Mouse (Mus musculus): Measurements from ENCODE around the gene Oasl1.

Oasl1 gene

GRCm38 (mm10) chr5:114969609-114970215 is 46.7 kb downstream of the Oasl1 start:
- no peak for DNase-seq

- DNase-seq, result no peak
These were observed 47.8 kb downstream of the Oasl1 start, which contains the start of gene Hnf1a for GRCm38 (mm10) chr5:114970824-114971227. Hnf1a (minus strand) TSS chr5:114971094.

- DNase-seq, result no peak
These were observed 49.2 kb downstream of the Oasl1 start for GRCm38 (mm10) chr5:114972201-114972600.

- no peak for DNase-seq
These were observed 50.1 kb downstream of the Oasl1 start for GRCm38 (mm10) chr5:114973131-114973530.

- no peak for DNase-seq
These were observed 53.9 kb downstream of the Oasl1 start for GRCm38 (mm10) chr5:114976935-114977334.

- no peak for DNase-seq
These were observed 55.4 kb downstream of the Oasl1 start for GRCm38 (mm10) chr5:114978473-114978872.

- peak in 1 of 2 experiments; percentile 46 for DNase-seq
These were observed 55.8 kb downstream of the Oasl1 start for GRCm38 (mm10) chr5:114978888-114979249.

GRCm38 (mm10) chr5:114979250-114980121 is 56.4 kb downstream of the Oasl1 start:
- peak; percentile 71 to 80 for DNase-seq

GRCm38 (mm10) chr5:114980122-114980748 is 57.2 kb downstream of the Oasl1 start:
- DNase-seq, result no peak

GRCm38 (mm10) chr5:114982001-114982400 is 59.0 kb downstream of the Oasl1 start:
- no peak for DNase-seq

GRCm38 (mm10) chr5:114985074-114985473 is 62.0 kb downstream of the Oasl1 start:
- DNase-seq, result no peak
